21 mouse cellular contexts compared by ENCODE assay signal in the genomic region with DNA sequence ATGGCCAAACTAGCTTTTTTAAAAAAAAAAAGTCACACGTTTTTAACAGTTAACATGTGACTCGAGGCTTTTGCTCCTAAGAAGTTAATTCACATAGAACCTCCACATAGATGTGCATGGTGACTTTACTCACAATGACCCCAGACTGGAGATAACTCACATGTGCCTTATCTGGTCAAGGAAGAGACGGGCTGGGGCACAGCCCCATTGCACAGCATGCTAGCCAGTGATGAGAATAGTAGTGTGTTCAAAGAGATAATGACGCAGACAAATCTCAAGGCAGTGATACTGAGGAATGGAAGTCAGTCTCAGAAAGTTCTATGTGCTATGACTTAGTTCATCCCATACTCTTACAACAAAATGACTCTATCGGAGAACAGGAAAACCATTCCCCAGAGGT. TPM values are rescaled to one million over a fixed set of nuclear protein-coding genes. Genes with fewer than 3 reads are reported as not detected.
"Had no signal": no experiment of that assay in that cellular context is flagged by ENCODE, and none has a peak within 500 bp of the region (broad histone marks: within the 10 kb centered on the region; RNA-seq: fewer than 3 reads in every experiment).

No protein-coding gene starts in this region.

- H3K27ac ChIP-seq: lung, embryonic 15.5 days; macrophage; midbrain, embryonic 13.5 days; midbrain, embryonic 15.5 days; neural tube, embryonic 12.5 days; stomach, embryonic 15.5 days; stomach, postnatal 0 days had no signal

- H3K36me3 ChIP-seq: lung, embryonic 15.5 days; midbrain, embryonic 13.5 days; midbrain, embryonic 15.5 days; neural tube, embryonic 12.5 days; stomach, embryonic 15.5 days had no signal

- ATAC-seq: lung, postnatal 0 days; midbrain, embryonic 13.5 days; midbrain, embryonic 15.5 days had no signal

- H3K9me3 ChIP-seq: lung, embryonic 15.5 days; megakaryocyte, embryonic 14.5 days; midbrain, embryonic 13.5 days; midbrain, embryonic 15.5 days; neural tube, embryonic 12.5 days; stomach, embryonic 15.5 days had no signal

- H3K9ac ChIP-seq: lung, embryonic 15.5 days; midbrain, embryonic 13.5 days; midbrain, embryonic 15.5 days; neural tube, embryonic 12.5 days; stomach, embryonic 15.5 days had no signal

- H3K4me2 ChIP-seq: lung, embryonic 15.5 days; midbrain, embryonic 11.5 days; midbrain, embryonic 13.5 days; midbrain, embryonic 15.5 days; neural tube, embryonic 12.5 days; stomach, embryonic 15.5 days had no signal

- H3K4me1 ChIP-seq: lung, embryonic 15.5 days; megakaryocyte, embryonic 14.5 days; midbrain, embryonic 15.5 days; stomach, embryonic 15.5 days had no signal

- H3K27me3 ChIP-seq: megakaryocyte, embryonic 14.5 days had no signal

- DNase-seq: lung, adult 2 months; lung, postnatal 14 days; lung, postnatal 36 days; right cerebral cortex, postnatal 14 days; thymus, adult 2 months; thymus, postnatal 25 days; thymus, postnatal 4 days had no signal

- H3K4me3 ChIP-seq: lung, embryonic 15.5 days; megakaryocyte, embryonic 14.5 days; midbrain, embryonic 13.5 days; midbrain, embryonic 15.5 days; neural tube, embryonic 12.5 days; stomach, embryonic 15.5 days had no signal

RNA-seq across cellular contexts. Expression of gene Pax3, which starts 35.2 kb away (rescaled TPM):
- total RNA-seq: megakaryocyte progenitor cell, adult 5-6 weeks; monocyte, adult 5-6 weeks; neutrophil, adult 5-6 weeks had no signal
- polyA plus RNA-seq: lung, adult 2 months; lung, postnatal 0 days; macrophage; stomach, postnatal 0 days; urinary bladder, adult 2 months had no signal
